Mouse (Mus musculus): ENCODE data around the gene Elac2.

GRCm38 (mm10) chr11:64929130-64929529 lies 49.7 kb upstream of the Elac2 start:
- TF ChIP-seq CTCF (IDR thresholded peaks at IDR 0.05; ENCODE audit: borderline replicate concordance, extremely low read depth, insufficient read depth, insufficient read length) (no peak), POLR2A (IDR thresholded peaks at IDR 0.05; ENCODE audit: borderline replicate concordance, extremely low read depth, insufficient read depth, insufficient read length, poor library complexity, severe bottlenecking) (no peak)

Measured in brain, embryonic 14.5 days (tissue).